8 mouse cellular contexts compared by ENCODE assay signal in the genomic region with DNA sequence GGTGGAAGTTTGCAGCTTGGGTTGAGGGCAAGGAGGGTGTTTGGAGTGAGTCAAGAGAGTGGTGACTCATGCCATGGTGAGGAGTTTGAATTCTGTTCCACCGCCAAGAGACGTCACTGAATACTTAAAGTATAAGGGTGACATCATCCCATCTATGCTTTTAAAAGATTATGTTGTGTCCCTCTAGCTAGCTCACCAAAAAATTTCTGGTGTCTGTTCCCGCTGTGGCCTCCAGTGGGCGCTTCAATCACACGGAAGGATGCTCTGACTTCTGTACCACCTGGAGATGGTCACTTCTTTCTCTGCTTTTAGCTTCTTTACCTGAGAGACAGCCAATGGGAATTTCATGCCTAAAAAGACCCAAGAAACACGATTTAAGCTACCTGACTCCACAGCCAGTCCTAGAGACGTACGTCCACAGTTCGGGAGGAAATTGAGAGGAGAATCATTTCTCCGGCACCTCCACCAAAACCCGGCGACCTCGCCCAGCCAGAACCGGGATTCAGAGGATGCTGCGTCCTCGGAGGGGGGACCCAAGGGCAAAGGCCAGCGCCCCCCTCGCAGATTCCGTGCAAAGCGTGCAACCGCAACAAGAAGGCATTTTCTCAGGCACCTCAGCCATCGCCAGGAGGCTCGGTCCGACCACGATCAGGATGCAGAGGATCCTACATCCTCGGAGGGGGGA. TPM values are rescaled to one million over a fixed set of nuclear protein-coding genes. Genes with fewer than 3 reads are reported as not detected.
DNase-seq lines count a peak whose midpoint lies in the region; ATAC-seq lines count a peak whose summit lies in the region.

No protein-coding gene starts in this region.

- under 1% methylated on average over 26 of the region's 26 CpGs for WGBS in embryonic facial prominence, embryonic 13.5 days

- peak overlapping the region; percentile 68 for H3K9ac ChIP-seq in embryonic facial prominence, embryonic 13.5 days

- peak; percentile 35 for ATAC-seq in activated CD4-positive, CD25-positive, alpha-beta regulatory T cell, adult 4 months
- no peak for ATAC-seq in embryonic facial prominence, embryonic 13.5 days (ENCODE audit: insufficient number of reproducible peaks, insufficient read depth, low FRiP score, low TSS enrichment, low read depth)

- DNase-seq in CD4-positive helper T cell, adult 2 months (ENCODE audit: low read depth, low spot score): peak; percentile 78
- DNase-seq in heart, postnatal 4 days: peak; percentile 66
- DNase-seq in left cerebral cortex, adult 11 months (ENCODE audit: low spot score): peak; percentile 70
- peak; percentile 62 for DNase-seq in lung, postnatal 14 days
- peak; percentile 83 to 84 for DNase-seq in right cerebral cortex, postnatal 10 days (ENCODE audit: low spot score in 2 of 2)
- no peak for DNase-seq in ovary, adult 18-20 months (ENCODE audit: low spot score)

- peak overlapping the region; percentile 97 for H3K4me2 ChIP-seq in embryonic facial prominence, embryonic 13.5 days

- H3K9me3 ChIP-seq in embryonic facial prominence, embryonic 13.5 days: no peaks in the 10 kb centered on the region

- H3K27me3 ChIP-seq in embryonic facial prominence, embryonic 13.5 days: peaks cover 26% of the 10 kb centered on the region

- H3K27ac ChIP-seq in embryonic facial prominence, embryonic 13.5 days: no peak overlapping the region

- H3K36me3 ChIP-seq in embryonic facial prominence, embryonic 13.5 days: peaks cover 13% of the 10 kb centered on the region; the same call in 1 of the 2 replicates

- H3K4me1 ChIP-seq in embryonic facial prominence, embryonic 13.5 days: peaks cover 28% of the 10 kb centered on the region

- peak overlapping the region; percentile 55 for H3K4me3 ChIP-seq in embryonic facial prominence, embryonic 13.5 days

RNA-seq across cellular contexts. Expression of a gene that starts 0.4 kb away (rescaled TPM):
- polyA plus RNA-seq in activated CD4-positive, CD25-positive, alpha-beta regulatory T cell, adult 4 months (2017; shearing (Covaris generic)): not detected
- polyA plus RNA-seq in embryonic facial prominence, embryonic 13.5 days (2015; fragmentation: Nextera tagmentation; extraction: Ambion mirVana): 0.18 TPM in 1 of 2 replicates, not detected in the other
- not detected for total RNA-seq in heart, postnatal 4 days (2021)

RNA-seq across cellular contexts. Expression of a gene that starts 0.4 kb away (rescaled TPM):
- not detected for polyA plus RNA-seq in activated CD4-positive, CD25-positive, alpha-beta regulatory T cell, adult 4 months (2017; shearing (Covaris generic))
- polyA plus RNA-seq in embryonic facial prominence, embryonic 13.5 days (2015; fragmentation: Nextera tagmentation; extraction: Ambion mirVana): 0.92 and 1.1 TPM in 2 replicates
- under 1 TPM in 1 of 2 experiments, not detected in 1; 0.26 TPM for total RNA-seq in heart, postnatal 4 days (2021)

RNA-seq across cellular contexts. Expression of a gene that starts 4.4 kb away (rescaled TPM):
- polyA plus RNA-seq in activated CD4-positive, CD25-positive, alpha-beta regulatory T cell, adult 4 months (2017; shearing (Covaris generic)): 100 to 1,000 TPM; 107 to 124 TPM
- polyA plus RNA-seq in embryonic facial prominence, embryonic 13.5 days (2015; fragmentation: Nextera tagmentation; extraction: Ambion mirVana): 112 and 116 TPM in 2 replicates
- total RNA-seq in heart, postnatal 4 days (2021): 10 to 100 TPM; 32.5 to 34.4 TPM

RNA-seq across cellular contexts. Expression of a gene that starts 11.9 kb away (rescaled TPM):
- 10 to 100 TPM; 30.7 to 39.8 TPM for polyA plus RNA-seq in activated CD4-positive, CD25-positive, alpha-beta regulatory T cell, adult 4 months (2017; shearing (Covaris generic))
- polyA plus RNA-seq in embryonic facial prominence, embryonic 13.5 days (2015; fragmentation: Nextera tagmentation; extraction: Ambion mirVana): 33.1 and 34.7 TPM in 2 replicates
- 10 to 100 TPM; 31.6 to 38.6 TPM for total RNA-seq in heart, postnatal 4 days (2021)

RNA-seq across cellular contexts. Expression of a gene that starts 24.5 kb away (rescaled TPM):
- polyA plus RNA-seq in activated CD4-positive, CD25-positive, alpha-beta regulatory T cell, adult 4 months (2017; shearing (Covaris generic)): 1 to 10 TPM; 2.5 to 3.4 TPM
- 29.9 and 35.1 TPM in 2 replicates for polyA plus RNA-seq in embryonic facial prominence, embryonic 13.5 days (2015; fragmentation: Nextera tagmentation; extraction: Ambion mirVana)
- 10 to 100 TPM; 77.5 to 82.7 TPM for total RNA-seq in heart, postnatal 4 days (2021)
